Mouse (Mus musculus) heart, adult 2 months (tissue): Measurements from ENCODE around the gene Cbl.
A peak's percentile ranks its signal among the peaks of the same experiment; 100 is the strongest.

Experiments
- CTCF ChIP-seq: fragments of 200-600 bp; IDR thresholded peaks from 2 replicates; pipeline ENCODE4 v1.8.1; 2022; ENCODE audit warnings: antibody characterized with exemption, mild to moderate bottlenecking, moderate library complexity
- EP300 ChIP-seq: fragments of 200-500 bp; IDR thresholded peaks from 2 replicates; pipeline ENCODE4 v1.6.1; 2011; ENCODE audit warnings: low read depth, low read length, control low read depth; ENCODE audit not compliant: insufficient read depth
- POLR2A ChIP-seq: fragments of 200-500 bp; IDR thresholded peaks from 2 replicates; pipeline ENCODE4 v1.6.1; 2011; ENCODE audit warnings: mild to moderate bottlenecking, low read depth, low read length, control low read depth; ENCODE audit not compliant: insufficient read depth

DNA sequence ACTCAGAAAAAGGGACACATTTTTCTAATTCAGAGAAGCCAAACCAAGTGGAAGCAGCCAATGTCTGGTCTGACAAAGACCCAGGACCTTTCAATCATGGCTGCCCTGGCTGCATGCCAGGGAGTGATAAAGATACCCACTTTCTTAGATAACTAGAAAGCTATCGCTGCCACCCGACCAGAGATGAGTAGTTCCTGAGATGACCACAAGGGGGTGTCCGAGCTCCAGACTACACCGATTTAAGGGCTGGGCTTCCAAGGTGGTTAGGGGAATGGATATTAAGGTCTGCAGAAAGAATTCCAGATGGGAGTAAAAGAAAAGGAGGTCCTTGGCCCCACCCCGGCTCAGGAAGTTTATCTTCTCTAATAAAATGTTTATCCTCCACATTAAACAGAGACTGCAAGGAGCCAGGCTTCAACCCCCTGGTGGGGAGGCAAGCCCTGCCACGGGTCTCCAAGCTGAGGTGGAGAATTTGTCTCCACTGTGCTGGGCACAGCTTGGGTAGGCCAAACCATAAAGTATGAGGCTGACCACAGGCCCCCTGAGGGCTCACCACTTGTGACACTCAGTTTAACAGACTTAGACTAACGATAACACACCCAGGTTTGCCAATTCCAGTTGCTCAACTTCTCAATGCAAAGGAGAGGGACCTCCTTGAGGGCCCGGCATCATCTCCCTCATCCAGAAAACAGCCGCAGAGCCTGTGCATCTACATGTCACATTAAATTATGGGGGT, 124.3 kb downstream of the Cbl start:
- TF ChIP-seq CTCF: peak; percentile 95
- no peak for TF ChIP-seq POLR2A
- TF ChIP-seq EP300: no peak
